Mouse (Mus musculus): Measurements from ENCODE around the gene Frrs1l.
A peak's percentile ranks its signal among the peaks of the same experiment; 100 is the strongest.

Gene Frrs1l

GRCm38 (mm10) chr4:56989431-56990214 is 568 bp downstream of the Frrs1l start:
- DNase-seq (ENCODE audit: low read depth, low spot score) = no peak

GRCm38 (mm10) chr4:56965586-56966179 is 24.5 kb downstream of the Frrs1l start:
- DNase-seq (ENCODE audit: low read depth, low spot score) = no peak

DNA sequence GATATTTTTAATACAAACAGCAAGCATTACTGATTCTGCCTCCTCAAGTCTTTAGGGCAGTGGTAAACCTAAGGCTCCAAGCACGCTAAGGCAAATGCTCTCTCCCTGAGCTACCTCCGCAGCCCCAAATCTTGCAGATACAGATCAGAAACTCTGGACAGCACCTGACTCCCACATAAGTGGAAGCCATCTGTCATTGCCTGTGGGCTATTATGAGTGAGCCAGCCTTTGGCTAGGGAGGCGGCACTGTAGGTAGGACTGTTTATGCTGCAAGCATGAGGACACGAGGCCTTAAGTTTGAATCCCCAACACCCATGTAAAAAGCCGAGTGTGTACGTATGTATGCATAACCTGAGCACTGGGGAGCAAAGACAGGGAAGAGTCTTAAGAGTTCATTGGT is 26.5 kb downstream of the Frrs1l start:
- DNase-seq (ENCODE audit: low read depth, low spot score) = no peak

- DNase-seq (ENCODE audit: low read depth, low spot score) = no peak
These were observed 28.8 kb downstream of the Frrs1l start for GRCm38 (mm10) chr4:56961320-56961925.

- DNase-seq (ENCODE audit: low read depth, low spot score) = no peak
These were observed 32.7 kb downstream of the Frrs1l start for GRCm38 (mm10) chr4:56957518-56957917.

- no peak for DNase-seq (ENCODE audit: low read depth, low spot score)
These were observed 37.0 kb downstream of the Frrs1l start for GRCm38 (mm10) chr4:56953235-56953634.

- no peak for DNase-seq (ENCODE audit: low read depth, low spot score)
These were observed 38.5 kb downstream of the Frrs1l start for GRCm38 (mm10) chr4:56951701-56952100.

GRCm38 (mm10) chr4:56949494-56949893 is 40.7 kb downstream of the Frrs1l start:
- DNase-seq (ENCODE audit: low read depth, low spot score) = peak; percentile 56

GRCm38 (mm10) chr4:56946641-56947640 is 43.2 kb downstream of the Frrs1l start, which contains the start of gene Tmem245:
Gene Tmem245 (minus strand): TSS chr4:56947437.
- DNase-seq (ENCODE audit: low read depth, low spot score) = peak; percentile 96

- DNase-seq (ENCODE audit: low read depth, low spot score) = no peak
These were observed 44.0 kb downstream of the Frrs1l start for GRCm38 (mm10) chr4:56946180-56946579.

DNA sequence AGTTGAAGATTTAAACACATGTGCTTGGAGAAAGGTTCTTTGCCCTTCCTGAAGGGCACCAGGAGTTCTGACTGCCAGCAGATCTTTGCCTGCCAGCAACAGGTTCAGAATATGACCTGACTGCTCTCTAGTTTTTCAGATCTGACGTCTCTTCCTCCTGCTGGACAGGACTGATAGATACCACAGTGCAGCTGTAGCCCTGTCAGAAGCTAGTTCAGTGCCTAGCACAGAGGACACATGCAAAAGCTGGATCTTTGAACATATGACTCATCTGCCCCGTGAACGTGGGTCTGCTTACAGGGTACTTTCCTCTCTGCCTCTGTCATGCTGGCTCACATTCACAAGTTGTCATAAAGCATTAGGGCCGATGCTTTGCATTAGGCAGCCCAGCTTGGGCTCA is 45.9 kb downstream of the Frrs1l start:
- DNase-seq (ENCODE audit: low read depth, low spot score) = peak; percentile 25

DNA sequence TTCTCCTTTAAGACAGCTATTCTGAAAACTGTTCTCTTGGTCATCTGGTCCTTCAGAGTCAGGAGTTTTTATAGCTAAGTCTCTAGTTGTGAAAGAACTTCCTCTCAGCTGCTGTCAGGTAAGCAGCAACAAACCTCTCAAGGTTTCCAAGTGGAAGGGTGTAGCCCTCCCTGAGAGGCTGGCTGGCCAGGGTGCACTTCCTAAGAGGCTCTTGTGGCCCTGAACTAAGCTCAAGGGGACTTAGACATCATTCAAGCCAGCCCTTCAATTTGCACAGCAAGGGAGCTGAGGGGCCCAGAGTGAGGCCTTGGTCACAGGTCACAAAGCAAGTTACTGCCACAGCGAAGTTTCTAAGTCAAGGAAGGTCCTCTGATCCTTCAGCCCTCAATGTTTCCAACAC is 46.9 kb downstream of the Frrs1l start:
- DNase-seq (ENCODE audit: low read depth, low spot score) = no peak

DNA sequence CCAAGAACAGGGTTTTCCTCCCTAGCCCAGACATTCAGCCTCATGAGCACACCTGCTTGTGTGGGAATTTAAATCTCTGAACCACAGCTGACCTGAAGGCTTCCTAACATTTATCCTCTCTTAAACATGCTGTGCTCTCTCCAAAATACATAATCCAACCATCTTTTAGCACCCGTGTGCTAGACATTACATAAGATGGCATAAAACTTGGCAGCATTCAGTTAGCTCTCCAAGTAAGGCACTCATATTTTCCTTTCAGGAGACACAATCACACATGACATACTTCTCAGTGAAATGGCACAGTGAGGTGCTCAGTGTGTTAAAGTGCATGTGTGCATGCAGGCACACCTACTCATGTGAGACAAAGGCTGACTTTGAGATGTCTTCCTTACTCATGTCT is 47.6 kb downstream of the Frrs1l start:
- no peak for DNase-seq (ENCODE audit: low read depth, low spot score)

DNA sequence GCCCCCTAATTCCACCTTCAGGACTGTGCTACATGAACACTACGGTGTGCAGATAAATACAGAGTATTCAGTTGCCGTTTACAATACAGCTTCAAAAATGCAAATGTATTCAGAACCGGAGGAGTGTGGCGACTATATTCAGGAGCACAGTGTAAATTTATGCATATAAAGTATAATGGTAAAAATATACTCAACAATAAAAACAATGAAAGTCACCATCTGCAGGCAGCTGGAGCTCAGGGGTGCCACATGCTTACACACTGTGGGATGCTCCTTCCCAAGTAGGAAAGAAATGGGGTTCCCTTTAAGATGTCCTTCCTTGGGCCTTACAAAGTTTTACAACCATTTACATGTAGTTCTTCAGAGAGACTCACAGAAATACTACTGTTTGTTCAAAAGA is 48.7 kb downstream of the Frrs1l start:
- DNase-seq (ENCODE audit: low read depth, low spot score) = no peak

GRCm38 (mm10) chr4:56937136-56937535 is 53.1 kb downstream of the Frrs1l start:
- DNase-seq (ENCODE audit: low read depth, low spot score) = no peak

GRCm38 (mm10) chr4:56935327-56935726 is 54.9 kb downstream of the Frrs1l start:
- DNase-seq (ENCODE audit: low read depth, low spot score) = peak; percentile 28

DNA sequence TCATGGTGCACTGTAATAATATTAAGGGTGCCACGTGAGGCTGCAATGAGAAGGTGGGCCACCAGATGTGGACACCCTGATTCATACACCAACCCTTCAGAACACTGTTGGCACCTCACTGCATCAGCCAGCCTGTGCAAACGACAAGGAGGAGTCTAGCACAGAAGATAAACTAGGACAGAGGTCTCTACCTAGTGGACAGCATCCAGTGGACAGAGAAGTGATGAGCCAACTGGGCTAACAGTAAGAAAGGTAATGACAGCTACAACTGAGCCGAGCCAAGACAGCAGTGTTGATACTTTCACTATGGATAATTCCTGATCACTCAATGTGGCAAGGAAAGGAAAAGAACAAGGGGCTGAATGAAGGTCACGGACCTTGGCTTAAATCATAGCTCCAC is 57.0 kb downstream of the Frrs1l start:
- DNase-seq (ENCODE audit: low read depth, low spot score) = no peak

DNA sequence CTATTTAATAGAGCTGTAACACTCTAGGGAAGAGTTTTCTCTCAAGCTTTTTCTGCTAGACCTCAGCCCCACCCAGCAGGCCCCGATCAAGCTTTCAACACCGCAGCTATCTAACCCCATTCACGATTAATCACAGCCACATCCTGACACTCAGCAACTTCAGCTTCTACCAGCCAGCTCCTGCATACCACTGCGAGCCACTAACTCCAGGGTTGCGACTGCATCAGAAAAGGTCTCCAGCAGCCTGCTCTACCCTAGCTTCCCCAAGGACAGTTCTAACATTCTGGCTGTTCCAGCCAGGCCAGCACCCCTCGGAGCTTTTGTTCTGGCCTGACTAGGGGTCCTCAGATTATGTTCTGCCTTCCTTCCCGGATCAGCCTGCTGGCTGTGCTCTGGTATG is 58.1 kb downstream of the Frrs1l start:
- DNase-seq (ENCODE audit: low read depth, low spot score) = no peak

DNA sequence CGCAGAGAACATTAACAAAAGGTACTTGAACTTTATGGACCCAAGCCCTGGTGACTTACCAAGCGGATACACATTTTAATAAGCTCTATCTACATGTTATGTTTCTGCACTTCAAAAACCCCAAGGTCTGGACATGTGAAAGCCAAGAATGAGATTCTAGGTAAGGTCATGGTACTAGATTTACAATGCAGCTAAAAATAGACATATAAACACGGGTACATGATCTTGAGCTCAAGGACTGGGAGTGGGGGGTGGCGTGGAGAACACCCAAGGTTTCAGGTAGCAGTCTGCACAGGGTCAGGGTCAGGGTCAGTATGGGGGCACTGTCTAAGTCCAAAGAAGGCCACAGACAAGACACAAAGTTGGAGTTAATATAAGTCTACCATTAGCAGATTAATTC is 59.9 kb downstream of the Frrs1l start:
- DNase-seq (ENCODE audit: low read depth, low spot score) = no peak

- DNase-seq (ENCODE audit: low read depth, low spot score) = no peak
These were observed 63.2 kb downstream of the Frrs1l start for GRCm38 (mm10) chr4:56926971-56927370.

- no peak for DNase-seq (ENCODE audit: low read depth, low spot score)
These were observed 68.0 kb downstream of the Frrs1l start for GRCm38 (mm10) chr4:56922229-56922628.
